Mouse (Mus musculus) spleen, adult 2 months (tissue): ENCODE measurements at regions not wholly inside any gene's neighbourhood (a gene's known extent, or its start where the extent isn't known, plus 50 kb on each side); places are given as distances from the start of the nearest gene placed in this dataset.

Experiments
- DNase-seq, 2 experiments: peaks; one replicate each; pipeline versions ENCODE4 v3.0.0 to v3.0.0-alpha.2; 2012 to 2021; ENCODE audit warnings: low spot score in 2 of 2, low read depth in 1 of 2
- H3K27ac ChIP-seq: fragments of 200-500 bp; 2 replicates; pipeline ENCODE4 v1.5.1; 2012; ENCODE audit warnings: low read length, inconsistent platforms; ENCODE audit not compliant: insufficient read depth
- H3K27me3 ChIP-seq: fragments of 200-500 bp; 2 replicates; pipeline ENCODE4 v1.6.1; 2012; ENCODE audit warnings: mild to moderate bottlenecking, moderate library complexity, low read length, inconsistent platforms; ENCODE audit not compliant: control insufficient read depth, insufficient read depth
- H3K36me3 ChIP-seq: fragments of 200-500 bp; 2 replicates; pipeline ENCODE4 v1.6.1; 2012; ENCODE audit warnings: mild to moderate bottlenecking, low read length, inconsistent platforms; ENCODE audit not compliant: control insufficient read depth, insufficient read depth
- H3K4me1 ChIP-seq: fragments of 200-500 bp; 2 replicates; pipeline ENCODE4 v1.6.1; 2011; ENCODE audit warnings: inconsistent platforms; ENCODE audit not compliant: control insufficient read depth, insufficient read depth, insufficient read length
- H3K4me3 ChIP-seq: fragments of 200-500 bp; 2 replicates; pipeline ENCODE4 v1.5.1; 2011; ENCODE audit warnings: mild to moderate bottlenecking, inconsistent platforms; ENCODE audit not compliant: insufficient read depth, insufficient read length; ENCODE audit errors: extremely low read depth
- CTCF ChIP-seq: fragments of 200-500 bp; IDR thresholded peaks from 2 replicates; pipeline ENCODE4 v1.5.1; 2011; ENCODE audit warnings: mild to moderate bottlenecking, inconsistent platforms; ENCODE audit not compliant: insufficient read depth, insufficient read length, insufficient replicate concordance; ENCODE audit errors: extremely low read depth
- POLR2A ChIP-seq: fragments of 200-500 bp; IDR thresholded peaks from 2 replicates; pipeline ENCODE4 v1.6.1; 2011; ENCODE audit warnings: low read depth, low read length, inconsistent platforms
- WGBS: fragments of 180-500 bp; shearing (Covaris S2); methylation state at CpG from one replicate; pipeline ENCODE4 v1.1.7; 2018; 5-methylcytosine and 5-hydroxymethylcytosine counted together

- no peaks in the 10 kb centered on the region for H3K27me3 ChIP-seq
- no peaks in the 10 kb centered on the region for H3K36me3 ChIP-seq
- TF ChIP-seq CTCF (no peak), POLR2A (no peak)
- 77% methylated on average over 2 of the region's 2 CpGs for WGBS
- no peak overlapping the region for H3K4me3 ChIP-seq
- DNase-seq: no peak
- H3K27ac ChIP-seq: no peak overlapping the region
- H3K4me1 ChIP-seq: no peaks in the 10 kb centered on the region
Measured at GRCm38 (mm10) chr9:101613471-101613870, 248.2 kb upstream of the 9630041A04Rik start.

- 71% methylated on average over 5 of the region's 5 CpGs for WGBS
- Histone ChIP-seq H3K4me3 (no peak overlapping the region), H3K27me3 (no peaks in the 10 kb centered on the region), H3K36me3 (no peaks in the 10 kb centered on the region), H3K27ac (no peak overlapping the region), H3K4me1 (no peaks in the 10 kb centered on the region)
- TF ChIP-seq CTCF (no peak), POLR2A (no peak)
- DNase-seq: no peak
Measured at GRCm38 (mm10) chr9:101612971-101613370, 248.7 kb upstream of the 9630041A04Rik start.

GRCm38 (mm10) chr9:101612571-101612970, 249.1 kb upstream of the 9630041A04Rik start:
- TF ChIP-seq CTCF (no peak), POLR2A (no peak)
- DNase-seq: no peak
- 80% methylated on average over 4 of the region's 4 CpGs for WGBS
- no peaks in the 10 kb centered on the region for H3K27me3 ChIP-seq
- H3K4me3 ChIP-seq: no peak overlapping the region
- H3K4me1 ChIP-seq: no peaks in the 10 kb centered on the region
- no peaks in the 10 kb centered on the region for H3K36me3 ChIP-seq
- no peak overlapping the region for H3K27ac ChIP-seq

- DNase-seq: no peak
- H3K36me3 ChIP-seq: no peaks in the 10 kb centered on the region
- TF ChIP-seq POLR2A: no peak
- no peak for TF ChIP-seq CTCF
- WGBS: 29% methylated on average over 3 of the region's 3 CpGs
- no peak overlapping the region for H3K27ac ChIP-seq
- H3K4me1 ChIP-seq: no peaks in the 10 kb centered on the region
- no peaks in the 10 kb centered on the region for H3K27me3 ChIP-seq
- no peak overlapping the region for H3K4me3 ChIP-seq
Measured at GRCm38 (mm10) chr9:101611481-101611880, 250.2 kb upstream of the 9630041A04Rik start.

- Histone ChIP-seq H3K4me3 (no peak overlapping the region), H3K4me1 (no peaks in the 10 kb centered on the region), H3K36me3 (no peaks in the 10 kb centered on the region), H3K27me3 (no peaks in the 10 kb centered on the region), H3K27ac (no peak overlapping the region)
- DNase-seq: no peak
- 67% methylated on average over 8 of the region's 8 CpGs for WGBS
- TF ChIP-seq CTCF: no peak
- TF ChIP-seq POLR2A: no peak
Measured at GRCm38 (mm10) chr9:101610806-101611443, 250.7 kb upstream of the 9630041A04Rik start.

GRCm38 (mm10) chr9:101610338-101610737, 251.3 kb upstream of the 9630041A04Rik start:
- WGBS: 66% methylated on average over 4 of the region's 4 CpGs
- Histone ChIP-seq H3K4me1 (no peaks in the 10 kb centered on the region), H3K27me3 (no peaks in the 10 kb centered on the region), H3K36me3 (no peaks in the 10 kb centered on the region), H3K27ac (no peak overlapping the region), H3K4me3 (no peak overlapping the region)
- DNase-seq: no peak
- no peak for TF ChIP-seq CTCF

- no peak overlapping the region for H3K4me3 ChIP-seq
- no peak overlapping the region for H3K27ac ChIP-seq
- no peak for DNase-seq
- H3K36me3 ChIP-seq: no peaks in the 10 kb centered on the region
- no peaks in the 10 kb centered on the region for H3K4me1 ChIP-seq
- 66% methylated on average over 6 of the region's 6 CpGs for WGBS
- no peak for TF ChIP-seq CTCF
- no peak for TF ChIP-seq POLR2A
- no peaks in the 10 kb centered on the region for H3K27me3 ChIP-seq
Measured at GRCm38 (mm10) chr9:101602799-101603198, 258.8 kb upstream of the 9630041A04Rik start.
